In genomic region chr14:38936483-38937054, GRCm38 (mm10) we compare ENCODE assay signal across 22 mouse cellular contexts.
DNase-seq lines count a peak whose midpoint lies in the region; ATAC-seq and TF ChIP-seq lines count a peak whose summit lies in the region.
"Had no signal": no experiment of that assay in that cellular context is flagged by ENCODE, and none has a peak within 500 bp of the region (broad histone marks: within the 10 kb centered on the region; RNA-seq: fewer than 3 reads in every experiment).

No protein-coding gene starts in this region.

- WGBS in forebrain, embryonic 14.5 days = 6% methylated on average over 2 of the region's 2 CpGs

- H3K27ac ChIP-seq in forebrain, embryonic 14.5 days (ENCODE audit: low read depth, low read length) = no peak overlapping the region
- H3K27ac ChIP-seq: embryonic facial prominence, embryonic 12.5 days; heart, embryonic 13.5 days; hindbrain, postnatal 0 days had no signal

- ATAC-seq in frontal cortex, adult (ENCODE audit: low TSS enrichment) = 0 out of 2 replicates have a peak, but pooled peaks have one; percentile 41
- peak; percentile 89 for ATAC-seq in forebrain, embryonic 14.5 days
- ATAC-seq: activated CD4-positive, CD25-positive, alpha-beta regulatory T cell, adult 4 months; hindbrain, postnatal 0 days; Patski had no signal

- TF ChIP-seq POLR2A in brain, embryonic 14.5 days (IDR thresholded peaks at IDR 0.05; ENCODE audit: borderline replicate concordance, extremely low read depth, insufficient read depth, insufficient read length, poor library complexity, severe bottlenecking) = no peak

- peaks cover 4% of the 10 kb centered on the region; the same call in 1 of the 2 replicates for H3K4me1 ChIP-seq in forebrain, embryonic 14.5 days (ENCODE audit: control insufficient read depth, insufficient read depth, low read length)
- H3K4me1 ChIP-seq: embryonic facial prominence, embryonic 12.5 days; heart, embryonic 13.5 days had no signal

- H3K4me2 ChIP-seq in forebrain, embryonic 14.5 days (ENCODE audit: low read length) = no peak overlapping the region
- H3K4me2 ChIP-seq: embryonic facial prominence, embryonic 12.5 days; heart, embryonic 13.5 days had no signal

- H3K36me3 ChIP-seq in forebrain, embryonic 14.5 days (ENCODE audit: control insufficient read depth, insufficient read depth, low read length) = no peaks in the 10 kb centered on the region
- H3K36me3 ChIP-seq: embryonic facial prominence, embryonic 12.5 days; heart, embryonic 13.5 days had no signal

- no peak overlapping the region for H3K4me3 ChIP-seq in forebrain, embryonic 14.5 days (ENCODE audit: low read depth, low read length)
- H3K4me3 ChIP-seq: embryonic facial prominence, embryonic 12.5 days; heart, embryonic 13.5 days had no signal

- peak; percentile 1 for DNase-seq in embryo, embryonic 11 days
- DNase-seq in embryo, embryonic 10 days (ENCODE audit: low spot score) = no peak
- DNase-seq in frontal cortex, postnatal 36 days (ENCODE audit: low spot score in 2 of 2) = no peak
- peak; percentile 80 for DNase-seq in brain, embryonic 14.5 days (ENCODE audit: low read depth)
- DNase-seq in forebrain, embryonic 14.5 days (ENCODE audit: low spot score) = peak; percentile 71
- DNase-seq in adrenal gland, postnatal 4 days (ENCODE audit: low spot score in 2 of 2) = no peak
- no peak for DNase-seq in B cell, adult 2 months
- DNase-seq: adrenal gland, postnatal 14 days; cerebellum, adult 11 months; cerebellum, adult 8-10 months; gastrocnemius, postnatal 36 days; heart, adult 11 months; heart, postnatal 36 days; kidney, adult 11 months; kidney, adult 9 months had no signal

- TF ChIP-seq CTCF in brain, embryonic 14.5 days (IDR thresholded peaks at IDR 0.05; ENCODE audit: borderline replicate concordance, extremely low read depth, insufficient read depth, insufficient read length) = no peak

- no peak overlapping the region for H3K9ac ChIP-seq in forebrain, embryonic 14.5 days (ENCODE audit: low read length)
- H3K9ac ChIP-seq: embryonic facial prominence, embryonic 12.5 days; heart, embryonic 13.5 days had no signal

- no peaks in the 10 kb centered on the region for H3K27me3 ChIP-seq in forebrain, embryonic 14.5 days (replicated peaks; ENCODE audit: control insufficient read depth, insufficient read depth, low read length)
- H3K27me3 ChIP-seq: CH12.LX; embryonic facial prominence, embryonic 12.5 days; heart, embryonic 13.5 days; Patski had no signal

- no peaks in the 10 kb centered on the region for H3K9me3 ChIP-seq in forebrain, embryonic 14.5 days (replicated peaks; ENCODE audit: control insufficient read depth, low read length)
- H3K9me3 ChIP-seq: embryonic facial prominence, embryonic 12.5 days; heart, embryonic 13.5 days had no signal

Comparison
In these comparisons a context has a peak if more than half of its experiments do, and no peak if none do; other contexts are left out.
1. DNase-seq: peak in embryo, embryonic 11 days (single experiment), brain, embryonic 14.5 days (single experiment) and forebrain, embryonic 14.5 days (single experiment); none in embryo, embryonic 10 days (single experiment), frontal cortex, postnatal 36 days (0 of 2), adrenal gland, postnatal 4 days (0 of 2) and B cell, adult 2 months (0 of 2).